Mouse (Mus musculus) inflammation-experienced regulatory T-cells, adult 6 months (primary cell): Measurements from ENCODE around the gene Ms4a13. TPM values are rescaled to one million over a fixed set of nuclear protein-coding genes. Genes with fewer than 3 reads are reported as not detected.
A peak's percentile ranks its signal among the peaks of the same experiment; 100 is the strongest.
"Not testable (repeated sequence)": the region's sequence is repeated elsewhere in the genome, so short reads cannot be mapped to it uniquely, and the experiment has no call there.

ENCODE experiments used
- ATAC-seq: one replicate; pipeline ENCODE4 v1.8.0; 2017
- polyA plus RNA-seq, 3 experiments: library from polyadenylated mRNA; unstranded; fragments of 100-300 nt; shearing (Covaris generic); gene quantifications; one replicate each; pipeline ENCODE4 v1.2.1; 2017

The Ms4a13 gene
- not detected for polyA plus RNA-seq

DNA sequence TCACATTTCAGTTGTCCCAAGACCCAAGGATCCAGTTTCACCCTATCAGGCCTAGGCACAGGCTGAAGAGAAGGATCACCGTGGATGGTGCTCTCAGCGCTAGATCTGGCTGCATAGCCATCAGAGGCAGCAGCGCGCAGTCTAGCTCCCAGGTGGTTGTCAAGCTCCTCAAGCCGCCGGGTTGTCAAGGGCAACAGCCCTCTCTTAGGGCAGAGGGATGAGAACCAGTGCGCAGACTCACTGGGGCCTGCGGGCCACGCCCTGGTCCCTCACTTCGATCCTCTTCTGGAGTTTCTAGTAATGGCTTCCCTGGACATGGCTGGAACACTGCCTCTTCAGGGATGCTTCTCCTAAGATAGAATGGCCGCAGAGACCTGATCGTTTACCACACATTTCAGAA lies at the start of gene Ms4a13:
TSS of gene Ms4a13 (minus strand) at position 192 of the 400 bp plus-strand sequence.
- no peak for ATAC-seq

DNA sequence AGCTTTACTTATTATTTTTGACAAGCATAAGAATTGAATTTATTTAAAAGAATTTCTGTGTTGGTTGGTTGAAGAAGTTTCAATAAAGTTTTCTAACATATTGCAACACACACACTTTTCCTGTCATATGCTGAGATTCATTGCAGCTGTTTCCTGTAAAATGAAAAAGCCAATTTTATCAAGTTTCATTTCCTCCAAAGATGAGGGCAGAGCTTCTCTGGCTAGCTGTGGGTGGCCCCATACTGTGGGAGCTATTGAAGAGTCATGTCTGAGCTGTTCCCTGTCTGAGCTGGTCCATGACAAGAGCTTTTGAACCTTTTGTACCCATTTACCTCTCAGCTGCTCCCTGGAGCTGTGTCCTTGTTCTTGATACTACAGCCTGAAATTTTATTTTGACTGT lies 47.7 kb upstream of the Ms4a13 start:
- ATAC-seq = no peak

DNA sequence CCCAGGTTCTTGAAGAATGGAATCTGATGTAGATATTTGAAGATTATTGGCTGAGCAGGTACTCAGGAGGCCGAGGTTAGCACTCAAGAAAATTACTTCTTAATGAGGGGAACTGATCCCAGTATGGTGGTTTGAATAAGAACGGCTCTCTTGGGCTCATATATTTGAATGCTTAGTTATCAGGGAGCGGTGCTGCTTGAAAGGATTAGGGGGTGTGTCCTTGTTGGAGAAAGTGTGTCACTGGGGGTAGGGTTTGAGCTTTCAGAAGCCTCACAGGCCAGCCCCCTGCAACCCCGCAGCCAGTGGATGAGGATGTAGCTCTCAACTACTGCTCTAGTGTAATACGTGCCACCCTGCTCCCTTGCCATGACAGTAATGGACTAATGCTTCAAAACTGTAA lies 46.0 kb upstream of the Ms4a13 start:
- no peak for ATAC-seq

DNA sequence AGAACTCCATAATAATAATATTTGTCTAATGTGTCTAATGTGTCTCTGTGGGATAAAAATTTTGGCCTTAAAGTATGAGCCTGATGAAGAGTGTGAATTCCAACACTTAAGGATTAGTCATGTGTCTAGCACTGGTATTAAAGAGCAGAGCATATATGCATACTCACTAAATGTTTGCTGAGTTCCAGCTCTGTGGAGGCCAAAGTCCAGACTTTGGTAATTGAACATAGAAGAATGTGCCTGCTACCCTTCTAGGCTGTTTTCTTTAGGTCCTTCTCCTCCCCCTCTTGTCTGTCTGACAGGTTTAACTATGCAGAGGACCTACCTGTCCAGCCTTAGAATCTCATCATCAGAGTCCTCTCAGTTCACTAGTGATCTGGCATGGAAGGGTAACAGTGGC lies 39.3 kb upstream of the Ms4a13 start:
- no peak for ATAC-seq

DNA sequence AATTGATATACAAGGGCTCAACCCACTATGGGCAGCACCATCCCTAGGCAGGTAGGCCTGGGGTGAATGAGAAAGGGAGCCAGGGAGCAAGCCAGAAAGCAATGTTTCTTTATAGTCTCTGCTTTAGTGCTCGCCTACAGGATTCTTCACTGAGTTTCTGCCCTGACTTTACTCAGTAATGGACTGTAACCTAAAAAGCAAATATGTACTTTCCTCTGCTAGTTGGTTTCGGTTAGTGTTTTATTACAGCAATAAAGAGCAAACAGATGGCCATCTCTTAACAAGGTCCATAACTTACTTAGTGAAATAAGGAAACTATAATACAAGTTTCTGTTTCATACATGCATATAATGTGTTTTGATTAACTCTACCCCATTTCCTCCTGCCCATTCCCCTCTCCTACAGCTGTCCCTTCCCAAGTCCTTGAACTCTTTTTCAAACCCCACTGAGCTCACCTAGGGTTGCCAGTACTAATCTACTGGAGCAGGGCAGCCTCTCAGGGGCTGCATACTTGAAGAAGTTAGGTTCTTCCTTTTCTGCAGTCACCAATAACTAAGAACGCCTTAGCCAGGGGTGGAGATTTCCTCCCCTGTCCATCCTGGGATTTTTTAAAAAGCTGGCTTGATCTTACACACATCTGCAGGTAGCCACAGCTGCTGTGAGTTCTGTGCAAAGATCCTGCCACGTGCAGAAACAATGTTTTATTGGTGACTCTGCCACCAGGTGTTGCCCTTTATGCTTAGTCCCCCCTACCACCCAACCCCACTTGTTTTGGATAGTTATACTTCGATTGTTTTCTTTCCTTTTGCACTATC lies 38.6 kb upstream of the Ms4a13 start:
- ATAC-seq = no peak

DNA sequence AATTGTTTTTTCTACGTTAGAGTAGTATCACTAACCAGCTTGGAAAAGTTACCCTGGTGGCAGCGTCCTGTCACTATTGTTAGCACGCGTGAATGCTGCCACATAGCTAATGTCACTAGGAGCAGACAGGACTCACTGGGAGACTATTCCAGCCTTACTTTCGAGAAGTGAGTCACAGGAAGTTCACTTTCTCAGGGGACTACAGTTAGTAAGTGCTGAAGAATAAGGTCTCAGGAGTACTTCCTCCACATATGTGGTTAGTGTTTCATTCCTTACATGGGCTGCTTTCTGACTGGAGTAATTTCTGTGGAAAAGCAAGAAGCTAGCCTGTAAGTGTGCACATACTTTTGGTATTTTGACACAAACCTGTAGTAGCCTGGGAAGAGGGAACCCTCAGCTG lies 37.7 kb upstream of the Ms4a13 start:
- ATAC-seq = no peak

DNA sequence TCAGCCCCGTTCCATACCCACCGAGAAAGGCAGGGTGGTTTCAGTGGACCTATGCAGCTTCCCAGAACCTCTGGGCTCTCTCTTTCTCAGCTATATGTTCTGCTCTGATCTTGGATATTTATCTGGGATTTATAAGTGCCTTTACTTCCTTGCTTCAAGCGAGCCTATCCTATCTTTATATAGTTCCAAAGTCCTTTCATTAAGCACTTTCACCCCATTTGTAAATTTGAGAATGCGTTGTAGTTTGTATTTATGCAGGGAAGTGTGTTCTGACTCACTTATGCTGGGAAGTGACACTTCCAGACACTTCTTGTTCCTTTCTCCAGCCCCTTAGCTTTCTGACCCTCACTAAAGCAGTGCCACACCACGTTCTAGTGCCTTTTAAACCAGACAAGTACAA lies 35.8 kb upstream of the Ms4a13 start, which contains the start of gene Ms4a12:
TSS of gene Ms4a12 (minus strand) at position 101 of the 400 bp plus-strand sequence.
- ATAC-seq = no peak

DNA sequence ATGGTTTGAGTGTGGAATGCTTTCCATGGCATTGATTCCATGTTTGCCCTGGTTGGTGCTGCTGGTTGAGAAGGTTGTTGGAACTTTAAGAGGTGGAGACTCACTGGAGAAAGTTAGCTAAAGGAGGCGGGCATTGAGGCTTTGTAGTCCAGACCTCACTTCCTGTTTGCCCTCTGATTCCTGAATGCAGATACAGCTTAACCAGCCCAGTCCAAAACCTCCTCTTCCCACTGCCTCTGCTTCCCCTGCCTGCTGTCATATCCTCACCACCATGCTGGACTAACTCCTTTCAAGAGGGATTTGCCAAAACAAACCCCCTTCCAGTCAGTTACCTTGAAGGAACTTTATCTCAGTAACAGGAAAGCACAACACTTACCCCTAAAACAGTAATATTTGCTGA lies 4.0 kb downstream of the Ms4a13 start:
- no peak for ATAC-seq

DNA sequence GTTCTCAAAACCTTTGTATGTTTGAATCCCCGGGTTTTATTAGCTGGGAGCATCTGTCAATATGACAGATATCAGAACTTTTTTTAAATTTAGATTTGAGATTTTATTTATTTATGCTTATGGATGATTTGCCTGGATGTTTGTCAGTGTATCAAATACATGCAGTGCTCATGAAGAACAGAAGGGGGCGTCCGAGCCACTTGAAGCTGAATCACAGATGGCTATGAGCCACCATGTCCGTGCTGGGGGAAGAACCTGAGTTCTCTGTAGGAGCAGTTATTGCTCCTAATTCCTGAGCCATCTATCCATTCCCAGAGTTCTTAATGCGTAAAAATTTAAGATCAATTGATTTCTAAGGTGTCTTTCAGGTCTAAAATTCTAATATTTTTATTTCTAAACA lies 12.4 kb downstream of the Ms4a13 start:
- ATAC-seq = no peak

DNA sequence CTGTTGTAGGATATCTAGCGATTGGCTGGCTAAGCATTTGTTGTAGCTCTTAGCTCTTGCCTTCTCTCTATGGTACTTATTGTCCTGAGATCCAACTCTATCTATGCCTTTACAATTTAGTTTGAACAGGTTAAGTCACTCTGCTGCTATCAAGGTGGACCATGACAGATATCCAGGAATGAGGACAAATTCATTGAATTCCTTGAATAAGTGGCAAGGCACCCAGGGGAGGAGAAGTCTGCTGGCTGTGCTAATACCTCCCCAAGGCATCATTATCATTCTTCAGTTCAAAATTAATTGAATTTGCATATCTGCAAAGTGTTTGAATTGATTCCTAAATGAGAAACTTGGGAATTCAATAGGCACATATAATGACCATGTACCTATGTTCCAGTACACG lies 19.1 kb downstream of the Ms4a13 start:
- ATAC-seq = no peak

DNA sequence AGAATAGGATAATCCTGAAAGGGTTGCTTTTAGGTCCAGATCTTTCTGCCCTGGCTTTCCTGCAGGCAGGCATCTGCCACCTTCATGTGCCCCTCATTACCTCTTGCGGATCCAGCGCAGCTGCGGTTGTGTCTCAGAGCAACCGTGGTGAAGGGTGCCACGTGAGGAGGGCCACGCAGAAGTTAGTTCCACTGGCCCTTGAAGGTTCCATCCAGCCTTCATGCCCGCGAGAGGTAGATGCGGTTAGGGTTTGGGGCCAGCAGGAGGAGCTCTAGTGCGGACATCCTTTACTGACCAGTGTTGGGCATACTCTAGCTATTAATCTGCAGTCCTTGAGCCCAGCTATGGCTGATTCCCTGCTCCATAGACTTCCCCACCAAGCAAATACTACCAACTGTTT lies 31.4 kb downstream of the Ms4a13 start, which contains the start of gene 1700025F22Rik:
TSS of gene 1700025F22Rik (minus strand) at position 149 of the 400 bp plus-strand sequence.
- no peak for ATAC-seq

DNA sequence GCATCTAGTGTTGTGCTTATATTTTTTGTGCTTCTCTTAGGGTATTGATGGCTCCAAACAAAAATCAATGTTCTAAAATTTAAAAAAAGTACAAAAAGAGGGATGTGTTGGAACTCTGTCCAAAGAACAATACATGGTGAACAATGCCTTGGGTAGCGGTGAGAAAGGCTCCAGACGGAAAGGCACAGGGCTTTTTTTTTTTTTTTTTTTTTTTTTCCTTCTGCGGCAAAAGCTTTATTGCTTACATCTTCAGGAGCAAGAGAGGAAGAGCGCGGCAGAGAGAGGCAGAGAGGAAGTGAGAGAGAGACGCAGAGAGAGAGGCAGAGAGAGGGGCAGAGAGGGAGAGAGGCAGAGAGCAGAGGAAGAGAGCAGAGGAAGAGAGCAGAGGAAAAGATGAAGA lies 38.6 kb downstream of the Ms4a13 start:
- ATAC-seq = not testable (repeated sequence)

DNA sequence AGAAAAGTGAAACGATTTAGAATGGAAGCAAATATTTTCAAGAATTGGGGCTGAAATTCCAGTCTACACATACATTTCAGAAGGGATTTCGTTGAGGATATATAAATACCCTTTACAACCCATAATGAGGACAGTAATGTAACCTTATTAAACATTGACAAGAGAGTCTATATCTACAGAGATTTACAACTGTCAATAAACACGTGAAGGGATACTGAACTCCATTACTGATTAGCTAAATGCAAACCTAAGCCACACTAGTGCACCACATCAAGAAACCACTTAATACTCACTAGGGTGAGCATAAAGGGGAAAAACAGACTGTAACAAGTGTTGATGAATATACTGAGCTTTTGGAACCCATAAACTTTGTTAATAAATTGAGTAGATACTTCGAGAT lies 61.2 kb downstream of the Ms4a13 start:
- no peak for ATAC-seq

DNA sequence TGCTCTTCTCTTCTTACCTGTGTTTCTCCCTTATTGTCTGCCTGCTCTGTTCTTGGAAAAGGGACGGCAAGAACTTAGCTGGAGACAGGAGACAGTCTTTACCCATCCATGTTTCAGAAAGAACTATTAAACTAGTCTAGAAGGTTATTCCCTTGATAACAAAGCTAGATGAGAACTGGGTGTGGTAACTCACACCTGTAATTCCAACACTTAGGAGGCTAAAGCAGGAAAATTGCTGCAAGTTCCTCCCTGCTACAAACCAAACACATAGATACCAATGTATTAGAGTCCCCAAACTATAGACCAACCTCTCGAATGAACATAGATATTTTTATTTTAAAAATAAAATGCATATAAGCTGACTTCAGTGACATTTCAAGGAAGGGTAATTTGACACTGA lies 61.7 kb downstream of the Ms4a13 start:
- no peak for ATAC-seq

DNA sequence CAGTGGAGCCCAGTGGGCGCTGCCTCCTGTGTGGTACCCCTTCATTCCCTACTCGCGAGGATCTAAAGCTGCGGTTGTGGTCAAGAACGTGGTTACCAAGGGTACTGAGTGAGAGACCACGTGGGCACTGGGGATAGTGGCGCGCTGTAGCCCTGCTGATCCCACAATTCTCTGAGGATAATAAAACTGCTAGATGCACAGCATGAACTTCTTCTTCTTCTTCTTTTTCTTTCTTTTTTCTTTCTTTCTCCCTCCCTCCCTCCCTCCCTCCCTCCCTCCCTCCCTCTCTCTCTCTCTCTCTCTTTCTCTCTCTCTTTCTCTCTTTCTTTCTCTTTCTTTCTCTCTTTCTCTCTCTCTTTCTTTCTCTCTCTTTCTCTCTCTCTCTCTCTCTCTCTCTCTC lies 65.8 kb downstream of the Ms4a13 start, which contains the start of gene 1700017D01Rik:
TSS of gene 1700017D01Rik (minus strand) at position 101 of the 400 bp plus-strand sequence.
- ATAC-seq = not testable (repeated sequence)

DNA sequence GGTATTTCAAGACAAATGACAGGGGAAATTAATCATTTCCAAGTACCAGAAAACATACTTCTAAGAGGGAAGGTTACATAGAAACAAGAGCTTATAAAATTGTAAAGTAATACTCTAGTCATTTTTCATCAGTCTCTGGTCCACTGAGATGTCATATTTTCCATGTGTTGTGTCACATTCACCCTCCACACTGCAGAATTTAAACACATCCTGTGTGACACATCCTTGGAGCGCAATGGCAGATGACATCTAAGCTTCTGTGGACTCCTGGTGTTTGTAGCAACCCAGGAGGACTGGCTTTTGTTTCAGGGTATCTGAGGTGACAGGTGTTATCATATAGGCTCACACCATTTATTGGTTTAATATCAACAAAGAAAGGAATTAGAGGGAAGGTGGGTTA lies 66.8 kb downstream of the Ms4a13 start:
- peak; percentile 56 for ATAC-seq

DNA sequence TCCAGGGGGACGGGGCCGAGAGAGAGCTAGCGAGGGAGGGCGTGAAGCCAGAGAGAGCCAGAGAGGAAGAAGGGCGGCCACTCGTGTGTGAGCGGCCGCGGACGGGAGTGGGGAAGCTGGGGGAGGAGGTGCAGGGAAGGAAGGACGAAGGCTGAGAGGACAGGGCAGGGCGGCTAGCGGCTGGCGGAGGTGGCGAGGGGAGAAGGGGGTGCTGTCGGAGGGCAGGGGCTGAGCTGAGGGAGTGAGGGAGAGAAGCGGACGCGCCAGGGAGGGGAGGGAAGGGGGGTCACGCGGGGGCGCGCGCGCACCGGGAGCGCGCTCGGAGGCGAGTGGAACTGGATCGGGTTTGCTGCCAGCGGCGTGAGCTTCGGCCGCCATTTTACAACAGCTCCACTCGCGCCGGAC lies 75.5 kb downstream of the Ms4a13 start:
- ATAC-seq = peak; percentile 97

Other genes starting within 250 kb of the Ms4a13 start
- 1 to 10 TPM; 7.7 to 9.0 (median 7.9) TPM for gene Ccdc86, start 247.5 kb downstream of the Ms4a13 start, polyA plus RNA-seq
- gene Ms4a10, start 222.1 kb downstream of the Ms4a13 start, polyA plus RNA-seq = not detected
- not detected for gene Ms4a15, start 203.5 kb downstream of the Ms4a13 start, polyA plus RNA-seq
- not detected for gene Ms4a18, start 178.7 kb downstream of the Ms4a13 start, polyA plus RNA-seq
- under 1 TPM in 1 of 3 experiments, not detected in 2; 0.54 TPM for gene Ms4a8a, start 115.6 kb downstream of the Ms4a13 start, polyA plus RNA-seq
- gene 1700017D01Rik, start 65.9 kb downstream of the Ms4a13 start, polyA plus RNA-seq = not detected
- not detected for gene 1700025F22Rik, start 31.4 kb downstream of the Ms4a13 start, polyA plus RNA-seq
- gene Ms4a12, start 35.7 kb upstream of the Ms4a13 start, polyA plus RNA-seq = not detected
- gene Ms4a1, start 69.5 kb upstream of the Ms4a13 start, polyA plus RNA-seq = 10 to 100 TPM in 1 of 3 experiments, 1 to 10 TPM in 1, under 1 TPM in 1; 0.94 to 10.9 (median 6.5) TPM
- not detected for gene Ms4a5, start 87.1 kb upstream of the Ms4a13 start, polyA plus RNA-seq
- gene Ms4a14, start 117.7 kb upstream of the Ms4a13 start, polyA plus RNA-seq = not detected
- under 1 TPM in 1 of 3 experiments, not detected in 2; 0.68 TPM for gene Ms4a7, start 139.4 kb upstream of the Ms4a13 start, polyA plus RNA-seq
- gene Ms4a4a, start 178.8 kb upstream of the Ms4a13 start, polyA plus RNA-seq = 1 to 10 TPM in 2 of 3 experiments, not detected in 1; 1.2 to 3.9 TPM
- gene Ms4a4c, start 208.0 kb upstream of the Ms4a13 start, polyA plus RNA-seq = 10 to 100 TPM; 37.0 to 78.1 (median 53.9) TPM
- gene Ms4a4b, start 246.8 kb upstream of the Ms4a13 start, polyA plus RNA-seq = 1,000 to 10,000 TPM; 2,395 to 2,899 (median 2,705) TPM